Mouse (Mus musculus): ENCODE data around the gene Plekha4. TPM values are rescaled to one million over a fixed set of nuclear protein-coding genes. Genes with fewer than 3 reads are reported as not detected.

Gene Plekha4
- polyA plus RNA-seq, 1 experiment = 4.0 TPM

DNA sequence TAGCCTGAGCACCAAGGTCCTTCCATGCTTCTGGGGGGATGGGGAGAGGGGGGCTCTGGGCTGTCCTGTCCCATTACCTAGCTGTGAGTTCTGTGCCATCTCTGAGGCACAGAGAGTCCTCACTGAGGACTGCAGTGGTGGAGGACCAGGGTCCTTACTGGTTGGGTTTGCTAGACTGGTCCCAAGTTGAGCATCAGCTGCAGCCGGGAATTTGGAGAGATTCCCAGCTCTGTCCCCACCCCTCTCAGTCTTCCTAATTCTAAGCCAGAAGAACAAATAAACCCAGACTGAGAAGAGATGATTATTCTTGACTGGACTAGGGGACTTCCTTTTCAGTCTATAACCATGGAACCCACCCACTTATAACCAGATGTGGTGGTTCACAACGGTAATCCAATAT is 4.5 kb downstream of the Plekha4 start:
- 15% methylated on average over 2 of the region's 2 CpGs for WGBS
- no peak for DNase-seq (ENCODE audit: low read depth, low spot score)

- 66% methylated on average over 1 of the region's 1 CpGs for WGBS
- no peak for DNase-seq (ENCODE audit: low read depth, low spot score)
These were observed 9.5 kb downstream of the Plekha4 start for GRCm38 (mm10) chr7:45535676-45536075.

- DNase-seq (ENCODE audit: low read depth, low spot score) = no peak
- WGBS = 84% methylated on average over 10 of the region's 10 CpGs
These were observed 11.5 kb downstream of the Plekha4 start for GRCm38 (mm10) chr7:45537602-45538001.

- DNase-seq (ENCODE audit: low read depth, low spot score) = no peak
- WGBS = 6% methylated on average over 29 of the region's 29 CpGs
These were observed 12.3 kb downstream of the Plekha4 start for GRCm38 (mm10) chr7:45538163-45539041.

DNA sequence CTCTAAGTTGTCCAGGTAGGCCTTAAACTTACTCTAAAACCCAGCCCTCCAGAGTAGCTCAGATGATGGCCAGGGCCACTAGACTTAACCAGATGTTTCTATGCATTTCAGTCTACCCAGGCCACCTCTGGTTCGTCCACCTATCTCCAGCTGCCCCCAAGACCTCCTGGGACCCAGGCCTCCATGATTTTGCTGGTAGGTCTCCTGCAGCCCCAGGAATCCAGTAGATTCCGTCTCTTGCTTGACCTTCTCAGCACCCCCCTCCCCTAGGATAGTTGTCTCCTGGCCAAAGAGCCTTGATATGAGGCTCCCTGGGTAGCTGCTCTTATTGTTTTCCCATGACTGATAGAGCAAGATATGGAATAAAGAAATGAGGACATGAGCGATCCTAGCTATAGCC is 13.0 kb downstream of the Plekha4 start:
- 94% methylated on average over 3 of the region's 3 CpGs for WGBS
- DNase-seq (ENCODE audit: low read depth, low spot score) = no peak

DNA sequence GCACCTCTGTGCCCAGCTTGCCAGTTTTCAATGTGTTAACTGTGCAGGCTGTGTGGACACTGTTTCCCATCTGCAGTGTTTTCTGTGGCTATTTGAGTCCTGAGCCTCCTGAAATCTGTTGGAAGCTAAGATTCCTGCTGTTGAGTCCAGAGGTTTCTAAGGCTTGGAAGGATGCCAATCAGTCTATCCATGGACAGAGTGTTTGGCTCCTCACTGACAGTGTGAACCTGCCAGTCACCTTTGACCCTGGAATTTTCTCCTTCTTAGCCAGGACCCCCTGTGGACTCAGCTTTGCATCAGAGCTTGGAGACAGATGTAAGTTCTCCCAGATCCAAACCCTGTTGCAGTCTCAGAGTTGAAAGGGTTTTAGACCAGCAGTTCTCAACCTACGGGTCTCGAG is 14.1 kb downstream of the Plekha4 start:
- no peak for DNase-seq (ENCODE audit: low read depth, low spot score)
- WGBS = 42% methylated on average over 2 of the region's 2 CpGs

DNA sequence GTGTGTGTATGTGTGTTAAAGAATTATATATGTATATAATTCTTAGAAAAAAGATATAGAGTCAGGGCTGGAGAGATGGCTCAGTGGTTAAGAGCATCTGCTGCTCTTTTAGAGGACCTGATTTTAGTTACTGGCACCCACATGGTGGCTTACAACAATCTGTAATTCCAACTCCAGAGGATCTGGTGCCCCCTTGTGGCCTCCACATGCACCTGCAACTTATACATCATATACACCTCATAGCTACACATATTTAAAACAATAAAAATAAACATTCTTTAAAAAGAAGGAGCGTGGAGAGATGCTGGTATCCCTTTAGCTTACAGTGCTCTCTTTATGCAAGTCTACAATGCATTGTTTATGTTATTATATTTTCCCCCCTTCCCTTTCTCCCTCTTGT is 18.4 kb downstream of the Plekha4 start:
- no peak for DNase-seq (ENCODE audit: low read depth, low spot score)
- WGBS = 82% methylated on average over 1 of the region's 1 CpGs

DNA sequence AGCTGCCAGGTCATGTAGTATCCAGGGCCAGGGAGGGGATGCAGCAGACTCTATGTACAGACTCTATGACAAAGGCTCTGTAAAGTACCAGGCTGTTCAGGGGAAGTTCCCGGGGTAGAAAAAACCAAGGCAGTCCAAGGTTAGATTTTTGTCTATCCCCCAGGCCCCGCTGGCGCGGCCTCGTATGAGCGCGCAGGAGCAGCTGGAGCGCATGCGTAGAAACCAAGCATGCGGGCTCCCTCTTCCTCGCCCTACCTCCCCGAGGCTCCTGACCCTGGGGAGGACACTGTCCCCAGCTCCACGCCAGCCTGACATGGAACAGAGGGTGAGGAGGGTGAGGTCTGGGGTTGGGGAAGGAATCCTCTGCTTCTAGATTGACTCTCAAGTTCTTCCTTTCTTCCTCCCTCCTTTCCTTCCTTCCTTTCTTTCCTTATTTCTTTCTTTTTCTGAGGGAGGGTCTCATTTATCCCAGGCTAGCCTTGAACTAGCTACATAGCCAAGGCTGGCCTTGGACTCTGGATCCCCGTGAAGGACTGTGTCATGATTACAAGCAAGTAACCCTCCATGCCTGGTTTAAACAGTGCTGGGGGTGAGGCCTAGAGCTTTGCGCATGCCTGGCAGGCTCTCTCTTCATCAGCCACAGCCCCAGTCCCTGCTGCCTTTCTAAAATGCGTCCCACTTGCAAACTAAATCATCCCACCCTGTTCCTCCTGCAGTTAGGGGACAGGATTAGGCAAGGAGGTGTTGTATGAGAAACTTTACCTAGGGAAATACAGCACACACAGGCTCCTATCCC is 23.7 kb downstream of the Plekha4 start:
- 92% methylated on average over 16 of the region's 16 CpGs for WGBS
- DNase-seq (ENCODE audit: low read depth, low spot score) = no peak

DNA sequence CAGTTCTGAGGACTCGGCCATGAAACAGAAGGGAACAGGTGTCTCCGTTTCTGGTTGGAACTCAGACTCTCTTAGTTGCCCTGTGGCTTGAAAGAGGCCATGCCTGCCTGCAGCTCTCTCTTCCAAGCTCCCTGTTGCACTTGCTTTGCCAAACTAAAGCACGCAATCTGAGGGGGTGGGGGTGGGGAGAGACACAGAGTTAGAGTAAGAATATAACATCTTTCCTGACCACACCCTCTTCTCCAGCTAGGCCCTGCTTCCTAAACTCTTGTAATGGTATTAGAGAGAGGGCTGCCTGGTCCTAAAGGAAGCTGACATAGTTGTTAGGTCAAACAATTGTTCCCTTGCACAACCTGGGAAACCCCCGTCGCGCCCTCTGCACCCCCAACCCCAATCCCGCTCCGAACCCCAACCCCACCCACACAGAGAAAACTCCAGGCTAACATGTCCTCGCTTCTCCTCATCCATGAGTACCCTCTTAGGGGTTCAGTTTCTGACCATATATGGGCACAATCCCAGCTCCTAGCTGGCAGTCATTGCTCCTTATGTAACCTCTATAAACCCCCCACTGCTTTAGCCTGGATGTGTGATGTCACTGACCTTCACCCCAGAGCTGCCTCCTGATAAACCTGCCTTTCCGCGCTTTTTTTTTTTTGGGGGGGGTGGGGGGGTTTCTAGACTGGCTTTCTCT is 24.8 kb downstream of the Plekha4 start:
- no peak for DNase-seq (ENCODE audit: low read depth, low spot score)
- 79% methylated on average over 11 of the region's 11 CpGs for WGBS

GRCm38 (mm10) chr7:45551512-45551883 is 25.4 kb downstream of the Plekha4 start:
- no peak for DNase-seq (ENCODE audit: low read depth, low spot score)
- WGBS = 75% methylated on average over 8 of the region's 8 CpGs

GRCm38 (mm10) chr7:45553519-45553918 is 27.4 kb downstream of the Plekha4 start:
- 76% methylated on average over 8 of the region's 8 CpGs for WGBS
- no peak for DNase-seq (ENCODE audit: low read depth, low spot score)

GRCm38 (mm10) chr7:45553990-45554389 is 27.9 kb downstream of the Plekha4 start:
- no peak for DNase-seq (ENCODE audit: low read depth, low spot score)
- WGBS = 91% methylated on average over 2 of the region's 2 CpGs

- WGBS = 52% methylated on average over 8 of the region's 8 CpGs
- no peak for DNase-seq (ENCODE audit: low read depth, low spot score)
These were observed 28.6 kb downstream of the Plekha4 start, which contains the start of gene Hsd17b14 for GRCm38 (mm10) chr7:45554744-45555143. TSS of gene Hsd17b14 (plus strand) at chr7:45554893.

- no peak for DNase-seq (ENCODE audit: low read depth, low spot score)
- WGBS = 26% methylated on average over 8 of the region's 8 CpGs
These were observed 29.7 kb downstream of the Plekha4 start for GRCm38 (mm10) chr7:45555787-45556186.

GRCm38 (mm10) chr7:45558907-45559306 is 32.8 kb downstream of the Plekha4 start:
- whole genome bisulfite sequencing = 12% methylated on average over 6 of the region's 6 CpGs
- DNase-seq (ENCODE audit: low read depth, low spot score) = no peak

DNA sequence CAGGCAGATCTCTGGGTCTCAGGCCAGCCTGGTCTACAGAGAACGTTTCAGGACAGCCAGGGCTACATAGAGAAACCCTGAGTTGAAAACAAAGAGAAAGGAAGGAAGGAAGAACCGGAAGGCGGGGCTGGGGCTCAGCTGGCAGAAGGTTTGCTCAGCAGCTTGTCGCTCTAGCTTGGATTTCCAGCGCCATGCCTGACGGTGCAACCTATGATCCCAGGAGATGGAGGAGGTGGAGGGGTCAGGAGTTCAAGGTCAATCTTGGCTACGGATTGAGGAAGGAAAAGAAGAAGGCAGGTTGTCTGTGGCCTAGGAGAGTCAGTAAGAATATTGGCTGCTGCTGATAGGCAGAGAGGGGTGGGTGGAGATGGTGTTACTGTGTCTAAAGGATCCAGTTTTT is 34.1 kb downstream of the Plekha4 start:
- WGBS = 49% methylated on average over 7 of the region's 7 CpGs
- DNase-seq (ENCODE audit: low read depth, low spot score) = no peak

DNA sequence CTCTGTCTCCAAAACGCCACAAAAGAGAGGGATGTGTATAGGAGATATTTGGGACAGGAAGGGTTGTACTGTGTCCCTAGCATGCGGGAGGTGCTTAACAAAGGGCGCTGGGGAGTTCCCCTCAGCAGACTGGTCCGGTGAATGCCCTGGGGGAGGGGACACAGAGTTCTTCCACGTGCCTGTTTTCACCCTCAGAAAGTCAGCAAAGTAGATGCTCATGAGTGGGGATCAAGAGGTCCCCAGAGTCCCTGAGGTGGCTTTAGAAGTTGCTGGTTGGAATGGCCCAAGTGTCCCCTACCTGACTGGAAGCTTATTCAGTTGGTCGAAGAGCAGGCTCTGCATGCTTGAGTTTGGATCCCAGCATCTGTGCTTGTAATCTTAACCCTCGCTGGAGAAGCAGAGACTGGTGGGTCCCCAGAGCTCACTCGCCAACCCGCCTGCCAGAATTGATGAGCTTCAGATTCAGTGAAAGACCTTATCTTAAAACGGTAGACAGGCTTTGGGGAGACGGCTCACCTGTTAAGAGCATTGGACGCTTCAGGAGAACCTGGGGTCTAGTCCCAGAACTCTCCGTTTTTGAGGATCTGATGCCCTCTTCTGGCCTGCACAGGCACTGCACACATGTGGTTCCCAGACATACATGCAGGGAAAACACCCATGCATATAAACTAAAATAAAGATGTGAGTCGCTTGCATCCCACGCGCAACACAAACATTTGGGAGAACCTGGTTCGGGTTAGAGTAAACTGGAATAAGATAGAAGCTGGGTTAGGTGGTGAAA is 34.9 kb downstream of the Plekha4 start:
- 18% methylated on average over 17 of the region's 17 CpGs for WGBS
- DNase-seq (ENCODE audit: low read depth, low spot score) = no peak

- no peak for DNase-seq (ENCODE audit: low read depth, low spot score)
- 50% methylated on average over 12 of the region's 12 CpGs for WGBS
These were observed 35.7 kb downstream of the Plekha4 start for GRCm38 (mm10) chr7:45561624-45562520.

- 52% methylated on average over 2 of the region's 2 CpGs for WGBS
These were observed 38.7 kb downstream of the Plekha4 start for GRCm38 (mm10) chr7:45564811-45565210.

More at GRCm38 (mm10) chr7:45564811-45565210, 38.7 kb downstream of the Plekha4 start:
- no peak for DNase-seq (ENCODE audit: low read depth, low spot score)

Data from large intestine, adult 2 months (tissue).